Mouse (Mus musculus) stomach, postnatal 0 days (tissue): Measurements from ENCODE around the gene Tnni1.

Source experiments
- CTCF ChIP-seq: IDR thresholded peaks from 2 replicates; pipeline ENCODE4 v1.5.1; 2016; ENCODE audit warnings: antibody characterized with exemption, low read depth, mild to moderate bottlenecking, moderate library complexity
- EP300 ChIP-seq: optimal IDR thresholded peaks from 2 replicates; pipeline ENCODE3; 2016; ENCODE audit warnings: antibody characterized with exemption

GRCm38 (mm10) chr1:135800192-135800950 is 21.1 kb downstream of the Tnni1 start:
- TF ChIP-seq EP300 (no peak), CTCF (no peak)
